Mouse (Mus musculus): ENCODE results near the gene Rps11. TPM values are rescaled to one million over a fixed set of nuclear protein-coding genes. Genes with fewer than 3 reads are reported as not detected.

Gene Rps11
- total RNA-seq, 1 experiment: 1,746 TPM

- TF ChIP-seq CHD2 (IDR thresholded peaks at IDR 0.05; ENCODE audit: low read depth, low read length): no peak
- no peak for TF ChIP-seq ZC3H11A (IDR thresholded peaks at IDR 0.05; ENCODE audit: borderline replicate concordance, low read depth, low read length)
- TF ChIP-seq HCFC1 (IDR thresholded peaks at IDR 0.05; ENCODE audit: borderline replicate concordance, insufficient read depth, low read length): no peak
- no peak for TF ChIP-seq ZNF384 (IDR thresholded peaks at IDR 0.05; ENCODE audit: low read depth, low read length)
- TF ChIP-seq MAFK (IDR thresholded peaks at IDR 0.05; ENCODE audit: insufficient read depth, low read depth, low read length): no peak
- no peak overlapping the region for H3K4me3 ChIP-seq (ENCODE audit: insufficient read depth in 1 of 2, low read depth in 1 of 2, low read length in 2 of 2, poor library complexity in 1 of 2, severe bottlenecking in 1 of 2)
- peak; percentile 95 for DNase-seq (ENCODE audit: low read depth, low spot score)
Measured at GRCm38 (mm10) chr7:45134544-45135026, 10.3 kb upstream of the Rps11 start.

GRCm38 (mm10) chr7:45133446-45134159 lies 9.4 kb upstream of the Rps11 start:
- no peaks in the 10 kb centered on the region for H3K36me3 ChIP-seq (ENCODE audit: control insufficient read depth, insufficient read depth, low read length, poor library complexity, severe bottlenecking)
- no peak overlapping the region for H3K9ac ChIP-seq (ENCODE audit: insufficient read depth, low read depth, low read length, poor library complexity, severe bottlenecking)
- no peak overlapping the region for H3K4me3 ChIP-seq (ENCODE audit: insufficient read depth in 1 of 2, low read depth in 1 of 2, low read length in 2 of 2, poor library complexity in 1 of 2, severe bottlenecking in 1 of 2)
- DNase-seq (ENCODE audit: low read depth, low spot score): no peak
- in situ Hi-C loops (cut with MboI; ENCODE audit: low sequenced_read_pairs in 2 of 2, unreplicated experiment in 2 of 2): loop anchor here in 1 of 2 experiments (5.0 kb wide), 1 partner anchor 56 kb away; no protein-coding TSS in a partner anchor
- no peak overlapping the region for H3K27ac ChIP-seq (ENCODE audit: insufficient read depth, low read depth, low read length, poor library complexity, severe bottlenecking)
- TF ChIP-seq HCFC1 (IDR thresholded peaks at IDR 0.05; ENCODE audit: borderline replicate concordance, insufficient read depth, low read length): no peak
- no peak for TF ChIP-seq CHD2 (IDR thresholded peaks at IDR 0.05; ENCODE audit: low read depth, low read length)
- no peak for TF ChIP-seq ZNF384 (IDR thresholded peaks at IDR 0.05; ENCODE audit: low read depth, low read length)
- TF ChIP-seq ZC3H11A (IDR thresholded peaks at IDR 0.05; ENCODE audit: borderline replicate concordance, low read depth, low read length): no peak
- no peak for TF ChIP-seq MAFK (IDR thresholded peaks at IDR 0.05; ENCODE audit: insufficient read depth, low read depth, low read length)
- no peaks in the 10 kb centered on the region for H3K9me3 ChIP-seq (ENCODE audit: control insufficient read depth, insufficient read depth, low read depth, low read length)
- H3K4me1 ChIP-seq (ENCODE audit: control insufficient read depth in 2 of 2, insufficient read depth in 2 of 2, low read length in 2 of 2, poor library complexity in 1 of 2): peaks cover 0 to 18% of the 10 kb centered on the region in 2 experiments; a peak in 1 of 4 replicates

More at GRCm38 (mm10) chr7:45134544-45135026, 10.3 kb upstream of the Rps11 start:
- H3K36me3 ChIP-seq (ENCODE audit: control insufficient read depth, insufficient read depth, low read length, poor library complexity, severe bottlenecking): no peaks in the 10 kb centered on the region
- H3K27ac ChIP-seq (ENCODE audit: insufficient read depth, low read depth, low read length, poor library complexity, severe bottlenecking): no peak overlapping the region
- no peak overlapping the region for H3K9ac ChIP-seq (ENCODE audit: insufficient read depth, low read depth, low read length, poor library complexity, severe bottlenecking)
- peaks cover 0 to 19% of the 10 kb centered on the region in 2 experiments; a peak in 1 of 4 replicates for H3K4me1 ChIP-seq (ENCODE audit: control insufficient read depth in 2 of 2, insufficient read depth in 2 of 2, low read length in 2 of 2, poor library complexity in 1 of 2)
- in situ Hi-C loops (cut with MboI; ENCODE audit: low sequenced_read_pairs in 2 of 2, unreplicated experiment in 2 of 2): loop anchor here in 1 of 2 experiments (5.0 kb wide), 1 partner anchor 57 kb away; no protein-coding TSS in a partner anchor
- H3K9me3 ChIP-seq (ENCODE audit: control insufficient read depth, insufficient read depth, low read depth, low read length): no peaks in the 10 kb centered on the region

- Histone ChIP-seq H3K9me3 (ENCODE audit: control insufficient read depth, insufficient read depth, low read depth, low read length) (no peaks in the 10 kb centered on the region), H3K27ac (ENCODE audit: insufficient read depth, low read depth, low read length, poor library complexity, severe bottlenecking) (no peak overlapping the region), H3K4me3 (ENCODE audit: insufficient read depth in 1 of 2, low read depth in 1 of 2, low read length in 2 of 2, poor library complexity in 1 of 2, severe bottlenecking in 1 of 2) (peak overlapping the region in 1 of 2 experiments; percentile 44; a peak in 2 of 4 replicates), H3K36me3 (ENCODE audit: control insufficient read depth, insufficient read depth, low read length, poor library complexity, severe bottlenecking) (peaks cover 15% of the 10 kb centered on the region), H3K9ac (ENCODE audit: insufficient read depth, low read depth, low read length, poor library complexity, severe bottlenecking) (peak overlapping the region; percentile 64; the same call in 1 of the 2 replicates), H3K4me1 (ENCODE audit: control insufficient read depth in 2 of 2, insufficient read depth in 2 of 2, low read length in 2 of 2, poor library complexity in 1 of 2) (peaks cover 0 to 18% of the 10 kb centered on the region in 2 experiments; a peak in 1 of 4 replicates)
- no peak for DNase-seq (ENCODE audit: low read depth, low spot score)
- in situ Hi-C loops (cut with MboI; ENCODE audit: low sequenced_read_pairs in 2 of 2, unreplicated experiment in 2 of 2): loop anchor here in 1 of 2 experiments (5.0 kb wide), 1 partner anchor 55 kb away; no protein-coding TSS in a partner anchor
- TF ChIP-seq MAFK (IDR thresholded peaks at IDR 0.05; ENCODE audit: insufficient read depth, low read depth, low read length): no peak
- TF ChIP-seq CHD2 (IDR thresholded peaks at IDR 0.05; ENCODE audit: low read depth, low read length): no peak
- TF ChIP-seq ZNF384 (IDR thresholded peaks at IDR 0.05; ENCODE audit: low read depth, low read length): no peak
- TF ChIP-seq ZC3H11A (IDR thresholded peaks at IDR 0.05; ENCODE audit: borderline replicate concordance, low read depth, low read length): no peak
- no peak for TF ChIP-seq HCFC1 (IDR thresholded peaks at IDR 0.05; ENCODE audit: borderline replicate concordance, insufficient read depth, low read length)
Measured at GRCm38 (mm10) chr7:45131850-45132249, 7.6 kb upstream of the Rps11 start.

GRCm38 (mm10) chr7:45129776-45130512 lies 5.7 kb upstream of the Rps11 start:
- Histone ChIP-seq H3K9me3 (ENCODE audit: control insufficient read depth, insufficient read depth, low read depth, low read length) (no peaks in the 10 kb centered on the region), H3K9ac (ENCODE audit: insufficient read depth, low read depth, low read length, poor library complexity, severe bottlenecking) (peak overlapping the region; percentile 90; the same call in 1 of the 2 replicates), H3K27ac (ENCODE audit: insufficient read depth, low read depth, low read length, poor library complexity, severe bottlenecking) (peak overlapping the region; percentile 72; the same call in 1 of the 2 replicates), H3K4me3 (ENCODE audit: insufficient read depth in 1 of 2, low read depth in 1 of 2, low read length in 2 of 2, poor library complexity in 1 of 2, severe bottlenecking in 1 of 2) (peak overlapping the region; percentile 70 to 80), H3K36me3 (ENCODE audit: control insufficient read depth, insufficient read depth, low read length, poor library complexity, severe bottlenecking) (peaks cover 32% of the 10 kb centered on the region), H3K4me1 (ENCODE audit: control insufficient read depth in 2 of 2, insufficient read depth in 2 of 2, low read length in 2 of 2, poor library complexity in 1 of 2) (peaks cover 0 to 14% of the 10 kb centered on the region in 2 experiments; a peak in 1 of 4 replicates)
- in situ Hi-C loops (cut with MboI; ENCODE audit: low sequenced_read_pairs in 2 of 2, unreplicated experiment in 2 of 2): loop anchor here in 1 of 2 experiments (5.0 kb wide), 1 partner anchor 53 kb away; no protein-coding TSS in a partner anchor
- TF ChIP-seq ZNF384 (IDR thresholded peaks at IDR 0.05; ENCODE audit: low read depth, low read length) (no peak), ZC3H11A (IDR thresholded peaks at IDR 0.05; ENCODE audit: borderline replicate concordance, low read depth, low read length) (no peak), CHD2 (IDR thresholded peaks at IDR 0.05; ENCODE audit: low read depth, low read length) (no peak), MAFK (IDR thresholded peaks at IDR 0.05; ENCODE audit: insufficient read depth, low read depth, low read length) (no peak), HCFC1 (IDR thresholded peaks at IDR 0.05; ENCODE audit: borderline replicate concordance, insufficient read depth, low read length) (no peak)
- DNase-seq (ENCODE audit: low read depth, low spot score): no peak

All from ES-E14 (cell line).